Mouse (Mus musculus) G1E (cell line): Measurements from ENCODE around the gene Odf4.

ENCODE experiments used
- CTCF ChIP-seq: IDR thresholded peaks from 2 replicates; pipeline ENCODE4 v1.5.1; 2012; ENCODE audit warnings: low read depth, low read length, inconsistent platforms, mixed read lengths
- GATA1 ChIP-seq: IDR thresholded peaks from 2 replicates; pipeline ENCODE4 v1.6.1; 2012; ENCODE audit warnings: borderline replicate concordance, low read length, inconsistent platforms, mixed read lengths

DNA sequence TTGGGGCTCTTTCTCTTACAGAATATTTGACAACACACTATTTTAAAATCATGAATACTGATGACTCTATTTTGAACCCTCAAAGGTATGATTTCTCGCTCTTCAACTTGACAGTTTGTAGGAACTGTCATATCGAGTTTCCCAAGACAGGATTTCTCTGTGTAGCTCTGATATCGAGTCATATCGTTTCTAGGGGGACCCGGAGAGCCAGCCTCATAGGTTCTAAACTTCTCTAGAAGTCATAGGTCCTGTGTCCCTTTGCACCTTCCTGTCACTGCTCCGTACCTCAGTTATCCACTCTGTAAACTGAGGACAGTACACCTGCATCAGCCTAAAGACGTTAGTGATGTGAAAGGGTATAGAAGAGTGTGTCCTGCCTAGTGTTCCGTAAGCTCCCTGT lies 27.1 kb downstream of the Odf4 start:
- TF ChIP-seq GATA1 (no peak), CTCF (no peak)
